Mouse (Mus musculus): Measurements from ENCODE around the gene Bcas1.

Gene Bcas1

DNA sequence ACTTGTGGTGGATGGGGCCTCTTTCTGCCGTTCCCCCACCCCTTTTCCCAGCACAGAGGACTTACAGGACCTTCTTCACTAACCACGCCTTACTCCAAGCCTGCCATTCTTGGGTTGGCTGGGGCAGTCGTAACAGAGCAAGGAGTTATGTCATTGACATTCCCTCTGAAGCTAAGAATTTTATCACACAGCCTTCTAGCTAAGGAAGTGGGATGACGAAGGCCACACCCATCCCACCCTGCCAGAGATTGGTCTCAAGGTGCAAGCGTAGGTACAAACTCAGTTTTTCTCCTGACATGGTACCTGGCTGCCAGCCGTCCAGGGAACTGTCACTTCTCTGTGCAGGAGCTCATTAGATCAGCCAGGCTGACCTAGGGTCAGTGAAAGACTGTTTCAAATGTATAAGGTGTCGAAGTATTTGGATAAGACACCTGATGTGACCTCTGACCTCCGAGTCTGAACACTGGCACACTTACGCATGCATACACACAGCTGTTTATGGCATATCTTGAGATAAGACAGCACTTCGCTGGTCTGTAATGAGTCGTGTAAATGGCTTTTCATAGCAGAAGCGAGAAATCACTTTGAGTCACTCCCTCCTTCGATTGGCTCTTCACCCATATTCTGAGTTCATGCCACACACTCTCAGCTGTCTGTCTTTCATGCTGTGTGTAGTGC lies 117.2 kb downstream of the Bcas1 start:
- no peak for DNase-seq (ENCODE audit: low spot score in 2 of 2)

- DNase-seq (ENCODE audit: low spot score in 2 of 2): no peak
Measured at GRCm38 (mm10) chr2:170308966-170309365, 118.7 kb downstream of the Bcas1 start.

- no peak for DNase-seq (ENCODE audit: low spot score in 2 of 2)
Measured at GRCm38 (mm10) chr2:170308033-170308820, 119.4 kb downstream of the Bcas1 start.

GRCm38 (mm10) chr2:170307589-170308021 lies 120.0 kb downstream of the Bcas1 start:
- peak in 1 of 2 experiments; percentile 35 for DNase-seq (ENCODE audit: low spot score in 2 of 2)

GRCm38 (mm10) chr2:170306637-170307320 lies 120.9 kb downstream of the Bcas1 start:
- DNase-seq (ENCODE audit: low spot score in 2 of 2): no peak

DNA sequence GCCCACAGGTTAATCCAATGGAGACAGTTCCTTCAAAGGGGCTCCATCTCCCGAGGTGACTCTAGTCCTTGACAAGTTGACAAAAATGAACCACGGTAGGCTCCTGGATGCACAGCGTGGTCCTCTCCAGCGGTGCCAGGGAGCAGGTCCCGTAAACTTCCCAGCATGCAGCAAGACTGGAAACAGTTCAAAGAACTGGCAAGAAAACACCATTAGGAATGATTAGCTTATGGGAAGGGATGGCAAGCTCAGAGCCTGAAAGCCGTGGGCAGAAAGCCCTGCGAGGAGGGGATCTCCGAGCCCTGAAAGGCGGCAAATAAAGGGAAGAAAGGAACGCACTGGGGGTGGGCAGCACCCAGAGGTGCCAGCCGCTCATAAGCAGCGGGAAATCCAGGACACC lies 122.9 kb downstream of the Bcas1 start:
- no peak for DNase-seq (ENCODE audit: low spot score in 2 of 2)

- no peak for DNase-seq (ENCODE audit: low spot score in 2 of 2)
Measured at GRCm38 (mm10) chr2:170303595-170303994, 124.0 kb downstream of the Bcas1 start.

DNA sequence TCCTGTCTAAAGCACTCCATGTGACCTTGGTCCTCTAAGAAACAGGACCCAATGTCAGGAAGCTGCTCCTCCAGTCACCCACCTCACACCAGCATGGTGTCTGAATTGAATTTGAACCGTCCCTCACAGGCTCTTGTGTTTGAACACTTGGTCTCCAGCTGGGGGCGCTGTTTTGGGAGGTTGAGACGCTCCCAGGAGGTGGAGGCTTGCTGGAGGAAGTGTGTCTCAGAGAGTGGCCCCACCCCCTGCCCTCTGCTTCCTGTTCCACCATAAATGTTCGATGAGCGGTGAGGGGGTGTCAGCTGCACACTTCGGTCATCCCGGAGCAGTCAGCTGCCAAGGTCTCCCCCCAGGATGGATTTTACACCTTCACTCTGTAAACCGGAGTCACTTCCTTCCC lies 124.8 kb downstream of the Bcas1 start:
- no peak for DNase-seq (ENCODE audit: low spot score in 2 of 2)

All from spleen, postnatal 4 days (tissue).